Mouse (Mus musculus): ENCODE measurements around the gene Tm4sf4.
A peak's percentile ranks its signal among the peaks of the same experiment; 100 is the strongest.

Tm4sf4 gene

DNA sequence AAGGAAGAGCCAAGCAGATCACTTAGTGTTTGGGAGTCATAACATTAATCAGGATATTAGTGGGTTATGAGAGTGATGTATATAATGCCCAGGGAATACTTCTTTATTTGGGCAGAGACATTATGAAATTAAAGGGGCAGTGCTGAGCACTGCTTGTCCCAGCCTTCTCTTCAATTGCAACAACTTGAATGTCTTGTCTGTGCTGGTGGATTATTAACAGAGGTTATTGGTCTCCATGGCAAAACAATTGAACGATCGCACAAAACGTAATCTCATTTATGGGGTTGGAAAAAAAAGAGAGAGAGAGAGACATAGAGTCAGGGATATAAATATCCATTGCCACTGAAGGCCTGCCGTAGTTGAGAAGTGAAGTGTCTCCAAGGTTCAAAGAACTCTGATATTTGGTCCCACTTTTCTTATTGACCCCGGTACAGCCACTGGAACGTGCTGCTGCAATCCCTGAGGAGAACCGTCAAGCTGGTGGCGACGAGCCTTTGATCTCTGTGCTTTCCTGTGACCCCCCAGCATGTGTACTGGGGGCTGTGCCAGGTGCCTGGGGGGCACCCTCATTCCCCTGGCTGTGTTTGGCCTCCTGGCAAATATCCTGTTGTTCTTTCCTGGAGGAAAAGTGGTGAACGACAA is at the start of gene Tm4sf4:
TSS of gene Tm4sf4 (plus strand) at position 226 of the 642 bp plus-strand sequence.
- no peak for DNase-seq (ENCODE audit: low read depth, low spot score)

- DNase-seq (ENCODE audit: low read depth, low spot score) = no peak
These were observed 38.7 kb upstream of the Tm4sf4 start for GRCm38 (mm10) chr3:57386423-57386822.

DNA sequence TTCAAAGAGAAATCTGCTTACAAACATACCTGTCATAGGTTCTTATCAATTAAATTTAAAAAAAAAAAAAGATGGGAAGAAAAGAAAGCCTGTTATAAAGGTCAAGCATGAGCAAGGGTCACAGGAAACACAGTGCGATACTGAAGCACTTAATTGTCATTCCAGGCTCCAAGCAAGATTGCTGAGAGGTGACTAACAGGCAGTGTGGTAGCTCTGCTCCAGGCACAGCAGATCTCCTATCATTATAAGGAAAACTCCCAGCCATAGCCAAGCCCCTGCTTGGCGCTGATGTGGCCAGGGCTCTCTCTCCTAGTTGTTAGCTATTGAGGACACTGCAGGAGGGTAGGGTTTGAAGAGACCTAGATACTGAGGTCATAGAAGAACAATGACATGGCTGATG is 38.2 kb upstream of the Tm4sf4 start:
- no peak for DNase-seq (ENCODE audit: low read depth, low spot score)

- DNase-seq (ENCODE audit: low read depth, low spot score) = no peak
These were observed 37.5 kb upstream of the Tm4sf4 start for GRCm38 (mm10) chr3:57387593-57387992.

DNA sequence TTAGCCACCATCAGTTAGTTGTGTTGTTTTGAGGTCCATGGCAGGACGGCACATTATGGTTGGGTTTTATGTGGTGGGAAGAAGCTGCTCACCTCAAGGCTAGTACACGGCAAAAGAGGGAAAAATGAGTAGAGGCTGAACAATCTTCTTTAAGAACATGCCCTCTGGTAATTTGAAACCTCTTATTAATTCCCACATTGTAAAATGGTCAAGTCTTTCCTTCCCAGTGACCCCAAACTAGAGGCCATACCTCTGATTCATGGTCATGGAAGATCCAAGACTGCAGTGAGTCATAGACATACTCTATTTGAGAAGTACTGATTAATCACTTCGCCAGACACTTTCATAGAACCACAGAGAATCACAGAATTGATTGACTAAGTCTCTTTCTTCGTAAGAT is 13.6 kb upstream of the Tm4sf4 start:
- no peak for DNase-seq (ENCODE audit: low read depth, low spot score)

DNA sequence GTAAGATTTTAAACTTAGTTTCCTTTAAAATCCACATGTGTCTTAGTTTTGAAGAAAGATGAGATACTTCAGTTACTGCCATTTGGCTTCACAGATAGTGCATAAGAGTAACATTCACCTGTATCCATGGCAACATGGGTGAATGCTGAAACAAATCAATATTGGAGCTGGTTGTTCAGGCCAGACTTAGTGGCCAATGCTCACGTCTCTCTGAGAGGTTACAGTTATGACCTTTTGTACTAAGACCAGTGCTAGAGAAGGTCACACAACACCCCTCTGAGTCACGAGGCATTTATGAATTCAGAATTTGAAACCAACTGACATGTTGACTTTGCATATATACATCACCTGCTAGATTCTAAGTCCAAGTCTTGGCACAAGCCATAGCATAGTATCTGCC is 4.9 kb upstream of the Tm4sf4 start:
- no peak for DNase-seq (ENCODE audit: low read depth, low spot score)

- DNase-seq (ENCODE audit: low read depth, low spot score) = no peak
These were observed 4.5 kb upstream of the Tm4sf4 start for GRCm38 (mm10) chr3:57420660-57421059.

- no peak for DNase-seq (ENCODE audit: low read depth, low spot score)
These were observed 1.2 kb downstream of the Tm4sf4 start for GRCm38 (mm10) chr3:57426351-57426750.

- DNase-seq (ENCODE audit: low read depth, low spot score) = no peak
These were observed 3.8 kb downstream of the Tm4sf4 start for GRCm38 (mm10) chr3:57428682-57429464.

GRCm38 (mm10) chr3:57429486-57429885 is 4.4 kb downstream of the Tm4sf4 start:
- DNase-seq (ENCODE audit: low read depth, low spot score) = no peak

GRCm38 (mm10) chr3:57431706-57432105 is 6.6 kb downstream of the Tm4sf4 start:
- DNase-seq (ENCODE audit: low read depth, low spot score) = no peak

GRCm38 (mm10) chr3:57435364-57435763 is 10.2 kb downstream of the Tm4sf4 start:
- DNase-seq (ENCODE audit: low read depth, low spot score) = no peak

DNA sequence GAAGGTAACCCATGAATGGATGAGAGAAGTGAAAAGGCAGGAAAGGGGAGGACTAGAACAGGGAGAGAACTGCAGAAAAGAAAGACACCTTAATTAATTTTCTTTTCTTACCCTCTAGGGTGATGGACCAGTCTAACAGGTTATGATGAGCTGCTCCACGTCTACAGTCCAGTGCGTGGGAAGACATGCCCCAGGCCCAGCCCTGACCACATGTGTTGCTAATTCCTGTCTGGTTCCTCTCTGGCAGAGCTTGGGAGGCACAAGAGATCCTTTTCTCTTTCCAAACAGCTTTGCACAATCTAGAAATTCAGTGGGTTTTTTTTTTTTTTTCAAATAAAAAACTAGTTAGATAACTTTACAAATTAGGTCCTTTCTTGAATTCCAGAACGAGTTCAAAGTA is 15.8 kb downstream of the Tm4sf4 start:
- no peak for DNase-seq (ENCODE audit: low read depth, low spot score)

GRCm38 (mm10) chr3:57445706-57446105 is 20.6 kb downstream of the Tm4sf4 start:
- no peak for DNase-seq (ENCODE audit: low read depth, low spot score)

- DNase-seq (ENCODE audit: low read depth, low spot score) = no peak
These were observed 22.8 kb downstream of the Tm4sf4 start for GRCm38 (mm10) chr3:57447889-57448288.

DNA sequence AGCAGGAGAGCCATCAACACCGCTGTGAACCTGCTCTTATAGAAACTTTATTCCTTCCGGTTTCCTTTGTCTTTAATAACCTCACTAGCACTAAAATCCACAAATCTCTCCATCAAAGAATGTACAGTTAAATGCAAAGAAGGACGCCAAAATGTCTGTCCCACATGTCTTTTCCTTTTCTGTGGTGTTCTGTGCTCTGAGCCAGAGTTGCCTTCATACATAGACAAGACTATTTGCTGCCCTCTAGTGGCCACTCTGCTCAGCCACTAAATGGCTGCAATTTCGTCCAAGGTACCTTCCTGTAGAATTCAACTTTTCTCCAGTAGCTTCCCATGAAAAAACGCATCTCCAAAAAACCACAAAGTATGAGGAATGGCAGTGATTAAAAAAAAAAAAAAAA is 23.3 kb downstream of the Tm4sf4 start:
- DNase-seq (ENCODE audit: low read depth, low spot score) = peak; percentile 53

DNA sequence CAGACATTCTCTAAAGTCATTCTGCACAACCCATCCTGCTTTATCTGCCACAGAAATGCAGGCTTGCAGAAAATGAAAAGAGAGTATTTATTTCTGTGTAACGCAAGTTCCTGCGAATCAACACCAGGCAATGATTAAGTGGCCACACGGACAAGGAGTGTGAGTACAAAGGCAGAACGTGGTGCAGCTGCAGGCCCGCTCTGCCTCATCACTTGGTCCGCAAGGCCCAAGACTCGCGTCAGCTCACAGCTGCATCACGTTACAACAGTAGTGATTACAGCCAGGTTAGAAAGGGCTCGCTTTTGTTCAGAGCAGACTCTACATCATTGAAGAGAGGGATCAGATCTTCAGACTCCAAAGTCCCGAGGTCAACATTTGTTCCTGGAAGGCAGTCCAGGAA is 33.5 kb downstream of the Tm4sf4 start:
- no peak for DNase-seq (ENCODE audit: low read depth, low spot score)

- no peak for DNase-seq (ENCODE audit: low read depth, low spot score)
These were observed 38.2 kb downstream of the Tm4sf4 start for GRCm38 (mm10) chr3:57463302-57463701.

- DNase-seq (ENCODE audit: low read depth, low spot score) = no peak
These were observed 41.2 kb downstream of the Tm4sf4 start for GRCm38 (mm10) chr3:57466289-57466688.

GRCm38 (mm10) chr3:57469325-57469724 is 44.2 kb downstream of the Tm4sf4 start:
- DNase-seq (ENCODE audit: low read depth, low spot score) = no peak

DNA sequence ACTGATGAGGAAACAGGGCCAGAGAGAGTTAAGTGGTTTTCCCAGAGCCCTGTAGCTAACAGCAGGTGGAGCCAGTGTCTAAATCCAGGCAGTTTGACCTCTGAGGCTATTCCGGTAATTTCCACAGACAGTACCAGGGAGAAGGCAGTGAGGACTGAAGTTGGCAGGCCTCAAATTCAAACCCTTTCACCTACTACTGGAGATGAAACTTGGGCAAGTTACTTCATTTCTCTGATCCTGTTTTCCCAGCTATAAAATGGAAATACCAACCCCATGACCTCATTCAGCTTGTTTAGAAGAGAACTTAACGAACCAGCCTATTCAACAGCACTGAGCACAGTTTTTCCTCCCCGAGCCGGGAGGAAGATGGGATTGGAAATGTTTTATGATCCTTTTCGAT is 45.2 kb downstream of the Tm4sf4 start:
- DNase-seq (ENCODE audit: low read depth, low spot score) = peak; percentile 28

DNA sequence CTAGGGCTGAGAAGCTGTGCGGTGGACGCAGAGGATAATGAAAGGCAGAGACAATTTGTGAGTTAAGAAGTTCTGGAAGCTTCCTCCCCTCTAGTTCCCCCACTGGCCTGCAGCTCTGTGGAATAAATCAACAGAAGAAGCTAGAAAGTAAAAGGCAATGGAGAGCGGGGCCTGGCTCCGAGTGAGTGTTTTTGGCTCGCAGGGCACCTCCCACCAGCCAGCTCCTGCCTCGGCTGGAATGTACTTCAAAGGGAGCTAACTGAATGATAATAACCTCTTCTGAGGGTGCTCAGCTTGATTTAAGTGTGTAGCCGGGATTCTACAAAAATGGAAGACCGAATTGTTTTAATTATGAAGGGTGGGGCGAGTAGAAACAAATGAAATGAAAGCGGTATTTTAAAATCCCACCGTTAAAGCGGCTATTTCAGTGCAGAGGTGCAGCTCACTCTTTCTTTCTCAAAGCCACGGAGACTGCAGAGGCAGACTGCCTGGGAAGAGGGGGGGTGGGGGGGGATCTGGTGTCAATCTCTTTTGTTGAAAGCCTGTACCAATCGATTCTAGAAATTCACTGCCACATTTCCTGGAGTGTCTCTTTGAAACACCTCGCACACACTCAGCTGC is 46.0 kb downstream of the Tm4sf4 start:
- DNase-seq (ENCODE audit: low read depth, low spot score) = no peak

DNA sequence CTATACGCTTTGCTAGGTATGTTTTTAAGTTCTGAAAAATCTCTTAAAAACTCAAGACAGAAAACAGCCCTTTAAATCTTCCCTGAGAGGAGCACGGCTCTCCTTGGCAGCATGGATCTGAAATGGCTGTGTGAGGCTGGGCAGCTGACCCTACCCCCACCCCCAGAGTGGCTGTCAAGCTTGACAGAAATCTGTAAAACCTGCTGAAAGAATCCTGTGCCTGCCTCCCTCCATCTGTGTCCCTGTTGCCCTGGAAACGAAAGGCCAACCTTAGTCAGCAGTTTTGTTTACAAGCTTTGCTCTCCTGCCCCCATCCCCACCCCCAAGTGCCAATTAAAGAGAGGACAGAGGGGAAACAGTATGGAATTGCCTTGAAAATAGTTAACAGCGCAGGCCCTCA is 47.3 kb downstream of the Tm4sf4 start:
- DNase-seq (ENCODE audit: low read depth, low spot score) = no peak

Measured in retina, postnatal 7 days (tissue).